Mouse (Mus musculus) MEL (cell line): ENCODE measurements at regions not wholly inside any gene's neighbourhood (a gene's known extent, or its start where the extent isn't known, plus 50 kb on each side); places are given as distances from the start of the nearest gene placed in this dataset.

Experiments used
- DNase-seq: peaks from one replicate; pipeline ENCODE4 v3.0.0; 2011; ENCODE audit warnings: low read depth, low spot score
- H3K27ac ChIP-seq: 2 replicates; pipeline ENCODE4 v1.5.1; 2012; ENCODE audit warnings: low read depth, mild to moderate bottlenecking, control low read depth, low read length, moderate library complexity; ENCODE audit not compliant: control insufficient read depth
- H3K27me3 ChIP-seq, 2 experiments: fragments of 150-350 bp in 1 of 2; sonication (generic) in 1 of 2; 2 replicates each; pipeline ENCODE4 v1.6.1; 2012; ENCODE audit warnings: low read length in 2 of 2, mild to moderate bottlenecking in 2 of 2, improper control_type of control experiment in 1 of 2, moderate library complexity in 1 of 2; ENCODE audit not compliant: insufficient read depth in 2 of 2, control insufficient read depth in 1 of 2
- H3K36me3 ChIP-seq, 2 experiments: 2 replicates each; pipeline ENCODE4 v1.6.1; 2012 to 2014; ENCODE audit warnings: low read length in 2 of 2, improper control_type of control experiment in 1 of 2, inconsistent platforms in 1 of 2, mild to moderate bottlenecking in 1 of 2; ENCODE audit not compliant: insufficient read depth in 2 of 2, control insufficient read depth in 1 of 2
- H3K4me1 ChIP-seq, 2 experiments: fragments of 150-350 bp in 1 of 2; sonication (generic) in 1 of 2; 2 replicates each; pipeline ENCODE4 v1.6.1; 2012; ENCODE audit warnings: low read length in 2 of 2, improper control_type of control experiment in 1 of 2, mild to moderate bottlenecking in 1 of 2; ENCODE audit not compliant: insufficient read depth in 2 of 2, control insufficient read depth in 1 of 2
- H3K4me3 ChIP-seq, 2 experiments: fragments of 150-350 bp in 1 of 2; sonication (generic) in 1 of 2; 2 replicates each; pipeline ENCODE4 v1.5.1; 2012; ENCODE audit warnings: low read depth in 2 of 2, low read length in 2 of 2, mild to moderate bottlenecking in 2 of 2, moderate library complexity in 2 of 2, control low read depth in 1 of 2, improper control_type of control experiment in 1 of 2; ENCODE audit not compliant: control insufficient read depth in 1 of 2, insufficient read depth in 1 of 2
- H3K79me2 ChIP-seq: 2 replicates; pipeline ENCODE4 v1.6.1; 2012; ENCODE audit warnings: mild to moderate bottlenecking, low read length, moderate library complexity; ENCODE audit not compliant: control insufficient read depth, poor library complexity, insufficient read depth
- H3K9ac ChIP-seq: 2 replicates; pipeline ENCODE4 v1.6.1; 2012; ENCODE audit warnings: low read depth, mild to moderate bottlenecking, control low read depth, low read length, moderate library complexity; ENCODE audit not compliant: control insufficient read depth, poor library complexity, severe bottlenecking
- H3K9me3 ChIP-seq: fragments of 150-350 bp; sonication (generic); replicated peaks from 2 replicates; pipeline ENCODE4 v1.6.1; 2012; ENCODE audit warnings: mild to moderate bottlenecking, low read length, improper control_type of control experiment, moderate library complexity; ENCODE audit not compliant: insufficient read depth
- HCFC1 ChIP-seq: IDR thresholded peaks from 2 replicates; pipeline ENCODE4 v1.6.1; 2012; ENCODE audit warnings: low read depth, mild to moderate bottlenecking, inconsistent platforms, low read length, improper control_type of control experiment, moderate library complexity
- JUND ChIP-seq: IDR thresholded peaks from 2 replicates; pipeline ENCODE4 v1.6.1; 2011; ENCODE audit warnings: low read depth, mild to moderate bottlenecking, improper control_type of control experiment, low read length
- KAT2A ChIP-seq: conservative IDR thresholded peaks from 2 replicates; pipeline ENCODE4 v1.6.1; 2012; ENCODE audit warnings: low read depth, low read length, improper control_type of control experiment, inconsistent platforms
- MAFK ChIP-seq: IDR thresholded peaks from 2 replicates; pipeline ENCODE4 v1.6.1; 2011; ENCODE audit warnings: low read depth, mild to moderate bottlenecking, low read length, improper control_type of control experiment, borderline replicate concordance
- MAX ChIP-seq: IDR thresholded peaks from 2 replicates; pipeline ENCODE4 v1.6.1; 2011; ENCODE audit warnings: low read length, improper control_type of control experiment
- MAZ ChIP-seq: IDR thresholded peaks from 2 replicates; pipeline ENCODE4 v1.6.1; 2012; ENCODE audit warnings: low read depth, mild to moderate bottlenecking, inconsistent platforms, low read length, improper control_type of control experiment
- MEF2A ChIP-seq: IDR thresholded peaks from 2 replicates; pipeline ENCODE4 v1.6.1; 2014; ENCODE audit warnings: low read depth, mild to moderate bottlenecking, inconsistent platforms, low read length, improper control_type of control experiment; ENCODE audit not compliant: poor library complexity, insufficient replicate concordance, severe bottlenecking; ENCODE audit errors: extremely low read depth
- NELFE ChIP-seq: IDR thresholded peaks from 2 replicates; pipeline ENCODE4 v1.6.1; 2011; ENCODE audit warnings: low read depth, low read length, improper control_type of control experiment
- NRF1 ChIP-seq: IDR thresholded peaks from 2 replicates; pipeline ENCODE4 v1.6.1; 2014; ENCODE audit warnings: low read depth, mild to moderate bottlenecking, inconsistent platforms, low read length, improper control_type of control experiment, moderate library complexity; ENCODE audit not compliant: poor library complexity, insufficient read depth, severe bottlenecking
- POLR2AphosphoS2 ChIP-seq: IDR thresholded peaks from 2 replicates; pipeline ENCODE4 v1.6.1; 2011; ENCODE audit warnings: low read length, improper control_type of control experiment
- RAD21 ChIP-seq: IDR thresholded peaks from 2 replicates; pipeline ENCODE4 v1.6.1; 2011; ENCODE audit warnings: mild to moderate bottlenecking, low read depth, low read length, improper control_type of control experiment
- SIN3A ChIP-seq: IDR thresholded peaks from 2 replicates; pipeline ENCODE4 v1.6.1; 2012; ENCODE audit warnings: low read length, improper control_type of control experiment, inconsistent platforms
- SMC3 ChIP-seq: IDR thresholded peaks from 2 replicates; pipeline ENCODE4 v1.6.1; 2011; ENCODE audit warnings: low read depth, low read length, improper control_type of control experiment
- TAL1 ChIP-seq: IDR thresholded peaks from 2 replicates; pipeline ENCODE4 v1.6.1; 2012; ENCODE audit warnings: mild to moderate bottlenecking, inconsistent platforms, low read length, moderate library complexity, mixed read lengths
- USF2 ChIP-seq, 2 experiments: IDR thresholded peaks; 2 replicates each; pipeline ENCODE4 v1.6.1; 2011 to 2012; ENCODE audit warnings: improper control_type of control experiment in 2 of 2, low read length in 2 of 2, borderline replicate concordance in 1 of 2, inconsistent platforms in 1 of 2, low read depth in 1 of 2, mild to moderate bottlenecking in 1 of 2; ENCODE audit not compliant: insufficient read depth in 1 of 2

GRCm38 (mm10) chr7:49689546-49689945, 52.9 kb upstream of the Dbx1 start:
- Histone ChIP-seq H3K27me3 (peaks cover 0 to 4% of the 10 kb centered on the region in 2 experiments; a peak in 3 of 4 replicates), H3K9ac (no peak overlapping the region), H3K79me2 (no peaks in the 10 kb centered on the region), H3K36me3 (no peaks in the 10 kb centered on the region), H3K27ac (no peak overlapping the region), H3K4me1 (no peaks in the 10 kb centered on the region; a peak in 1 of 4 replicates), H3K9me3 (no peaks in the 10 kb centered on the region), H3K4me3 (no peak overlapping the region)
- peak; percentile 7 for DNase-seq
- TF ChIP-seq NELFE (no peak), MAFK (no peak), USF2 (IDR thresholded peaks at IDR 0.05; ENCODE audit: borderline replicate concordance in 1 of 2, insufficient read depth in 1 of 2, low read depth in 1 of 2, low read length in 2 of 2) (no peak), SIN3A (no peak), TAL1 (no peak), KAT2A (no peak), JUND (no peak), NRF1 (no peak), POLR2AphosphoS2 (no peak), HCFC1 (no peak)

- no peak for TF ChIP-seq HCFC1
- TF ChIP-seq SMC3: no peak
- TF ChIP-seq MAX: no peak
- TF ChIP-seq MAZ: no peak
- TF ChIP-seq MEF2A: no peak
- TF ChIP-seq RAD21: no peak
- H3K27ac ChIP-seq: no peak overlapping the region
- H3K36me3 ChIP-seq: no peaks in the 10 kb centered on the region
- no peaks in the 10 kb centered on the region for H3K79me2 ChIP-seq
- H3K9me3 ChIP-seq: no peaks in the 10 kb centered on the region
- H3K4me3 ChIP-seq: no peak overlapping the region
- no peak overlapping the region for H3K9ac ChIP-seq
- no peaks in the 10 kb centered on the region; a peak in 1 of 4 replicates for H3K4me1 ChIP-seq
- H3K27me3 ChIP-seq: peaks cover 0 to 2% of the 10 kb centered on the region in 2 experiments; a peak in 3 of 4 replicates
- DNase-seq: no peak
Measured at GRCm38 (mm10) chr7:49688521-49689399, 52.1 kb upstream of the Dbx1 start.
